9 mouse cellular contexts compared by ENCODE assay signal in the genomic region with DNA sequence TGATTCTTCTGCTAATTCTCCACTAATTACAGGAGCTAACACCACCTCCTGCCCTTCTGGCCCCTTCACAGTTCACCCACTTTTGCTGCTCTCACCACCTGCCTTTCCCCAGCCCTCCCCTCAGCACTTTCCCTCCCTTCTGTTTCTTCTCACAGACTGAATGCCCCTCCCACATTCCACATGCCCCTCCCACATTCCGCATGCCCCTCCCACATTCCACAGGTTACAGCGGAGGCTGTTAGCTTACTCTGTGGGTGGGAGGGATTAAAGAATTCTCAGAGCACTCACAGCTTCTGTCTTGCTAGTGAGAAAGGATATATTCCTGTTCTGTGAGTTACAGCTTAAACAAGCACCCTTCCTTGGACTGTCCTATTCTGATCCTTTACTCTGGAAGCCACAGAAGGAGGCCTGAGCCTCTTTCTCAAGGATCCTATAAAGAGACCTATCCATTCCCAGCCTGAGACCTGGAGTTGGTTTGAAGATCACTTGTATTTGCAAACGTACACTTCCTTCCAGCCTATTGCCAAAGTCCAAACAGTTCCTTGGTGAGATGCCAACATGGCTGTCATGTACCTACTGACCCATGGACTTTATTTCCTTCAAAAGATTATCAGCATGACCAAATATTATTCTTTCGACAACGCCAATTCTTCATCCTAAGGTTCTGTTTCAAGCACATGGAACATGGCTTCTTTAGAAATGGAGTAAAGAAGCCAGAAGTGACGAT. TPM values are rescaled to one million over a fixed set of nuclear protein-coding genes. Genes with fewer than 3 reads are reported as not detected.
DNase-seq lines count a peak whose midpoint lies in the region; ATAC-seq and TF ChIP-seq lines count a peak whose summit lies in the region.
"Had no signal": no experiment of that assay in that cellular context is flagged by ENCODE, and none has a peak within 500 bp of the region (broad histone marks: within the 10 kb centered on the region; RNA-seq: fewer than 3 reads in every experiment).

No protein-coding gene starts in this region.

- H3K27ac ChIP-seq in embryonic facial prominence, embryonic 14.5 days (replicated peaks; ENCODE audit: low read depth, low read length), result no peak overlapping the region; the same call in 1 of the 2 replicates
- H3K27ac ChIP-seq in kidney, postnatal 0 days, result 0 out of 2 replicates have a peak overlapping the region, but pooled peaks have one; percentile 31
- no peak overlapping the region for H3K27ac ChIP-seq in forebrain, embryonic 13.5 days

- no peaks in the 10 kb centered on the region; the same call in 1 of the 2 replicates for H3K4me1 ChIP-seq in embryonic facial prominence, embryonic 14.5 days (ENCODE audit: control insufficient read depth, insufficient read depth, low read length)
- H3K4me1 ChIP-seq in kidney, postnatal 0 days (replicated peaks; ENCODE audit: insufficient read depth, low read length), result no peaks in the 10 kb centered on the region
- H3K4me1 ChIP-seq in forebrain, embryonic 13.5 days, result no peaks in the 10 kb centered on the region

- H3K9ac ChIP-seq in embryonic facial prominence, embryonic 14.5 days (ENCODE audit: low read depth, low read length), result no peak overlapping the region
- no peak overlapping the region for H3K9ac ChIP-seq in kidney, postnatal 0 days (ENCODE audit: low read depth, low read length)
- no peak overlapping the region for H3K9ac ChIP-seq in forebrain, embryonic 13.5 days

- no peaks in the 10 kb centered on the region for H3K27me3 ChIP-seq in embryonic facial prominence, embryonic 14.5 days (replicated peaks; ENCODE audit: control insufficient read depth, insufficient read depth, low read length)
- H3K27me3 ChIP-seq in kidney, postnatal 0 days (ENCODE audit: insufficient read depth, low read length), result no peaks in the 10 kb centered on the region
- H3K27me3 ChIP-seq in forebrain, embryonic 13.5 days, result peaks cover 8% of the 10 kb centered on the region

- H3K9me3 ChIP-seq in embryonic facial prominence, embryonic 14.5 days (ENCODE audit: control insufficient read depth, low read length), result no peaks in the 10 kb centered on the region
- H3K9me3 ChIP-seq in kidney, postnatal 0 days (replicated peaks; ENCODE audit: low read length), result no peaks in the 10 kb centered on the region
- H3K9me3 ChIP-seq in forebrain, embryonic 13.5 days (replicated peaks), result no peaks in the 10 kb centered on the region

- DNase-seq in testis, postnatal 10 days (ENCODE audit: low spot score), result peak; percentile 67
- no peak for DNase-seq in testis, postnatal 14 days (ENCODE audit: low spot score)
- peak; percentile 56 for DNase-seq in embryonic facial prominence, embryonic 14.5 days (ENCODE audit: low spot score)
- DNase-seq in kidney, postnatal 0 days (ENCODE audit: low spot score), result peak; percentile 65
- DNase-seq in retina, postnatal 1 day, result peak; percentile 73
- DNase-seq in gastrocnemius, postnatal 14 days, result no peak
- DNase-seq in layer of hippocampus, adult 9-11 months, result no peak
- DNase-seq: right cerebral cortex, postnatal 25 days had no signal

- no peak overlapping the region for H3K4me3 ChIP-seq in embryonic facial prominence, embryonic 14.5 days (ENCODE audit: low read depth, low read length)
- H3K4me3 ChIP-seq in kidney, postnatal 0 days (replicated peaks; ENCODE audit: low read depth, low read length), result no peak overlapping the region
- H3K4me3 ChIP-seq in forebrain, embryonic 13.5 days, result no peak overlapping the region

- no peaks in the 10 kb centered on the region for H3K36me3 ChIP-seq in embryonic facial prominence, embryonic 14.5 days (ENCODE audit: control insufficient read depth, insufficient read depth, low read length)
- no peaks in the 10 kb centered on the region for H3K36me3 ChIP-seq in kidney, postnatal 0 days (ENCODE audit: insufficient read depth, low read length)
- no peaks in the 10 kb centered on the region for H3K36me3 ChIP-seq in forebrain, embryonic 13.5 days (ENCODE audit: poor library complexity, severe bottlenecking)

- no peak overlapping the region for H3K4me2 ChIP-seq in embryonic facial prominence, embryonic 14.5 days (ENCODE audit: low read depth, low read length)
- no peak overlapping the region for H3K4me2 ChIP-seq in kidney, postnatal 0 days (ENCODE audit: low read length)
- no peak overlapping the region for H3K4me2 ChIP-seq in forebrain, embryonic 13.5 days

- intact Hi-C loops in gastrocnemius, postnatal 14 days (cut with DNase I; ENCODE audit: low total_unique reads), result no loop called here

- TF ChIP-seq CTCF in kidney, postnatal 0 days (IDR thresholded peaks at IDR 0.05; ENCODE audit: low read depth), result no peak

- WGBS in embryonic facial prominence, embryonic 14.5 days, result 54% methylated on average over 6 of the region's 6 CpGs
- WGBS in kidney, postnatal 0 days, result 42% methylated on average over 6 of the region's 6 CpGs
- WGBS in forebrain, embryonic 13.5 days, result 58% methylated on average over 6 of the region's 6 CpGs

- peak; percentile 79 for ATAC-seq in embryonic facial prominence, embryonic 14.5 days (ENCODE audit: low read depth)
- peak; percentile 92 for ATAC-seq in kidney, postnatal 0 days (replicated peaks; ENCODE audit: low FRiP score, low read depth)
- ATAC-seq in forebrain, embryonic 13.5 days, result no peak

RNA-seq across cellular contexts. Expression of gene Npas2, which starts 6.7 kb away (rescaled TPM):
- 1.7 and 2.7 TPM in 2 replicates for polyA plus RNA-seq in embryonic facial prominence, embryonic 14.5 days (2014; fragmentation: Nextera tagmentation; extraction: Ambion mirVana)
- polyA plus RNA-seq in kidney, postnatal 0 days (2015; fragmentation: Nextera tagmentation; extraction: Ambion mirVana), result 1.1 and 1.4 TPM in 2 replicates
- polyA plus RNA-seq in forebrain, embryonic 13.5 days (2015; fragmentation: Nextera tagmentation; extraction: Ambion mirVana), result 0.15 and 0.37 TPM in 2 replicates
- total RNA-seq in gastrocnemius, postnatal 14 days (2021), result 1 to 10 TPM; 3.2 TPM

Comparison
In these comparisons a context has a peak if more than half of its experiments do, and no peak if none do; other contexts are left out.
1. DNase-seq: peak in testis, postnatal 10 days (single experiment), embryonic facial prominence, embryonic 14.5 days (single experiment), kidney, postnatal 0 days (single experiment) and retina, postnatal 1 day (single experiment); none in testis, postnatal 14 days (single experiment), gastrocnemius, postnatal 14 days (single experiment) and layer of hippocampus, adult 9-11 months (single experiment).